Mouse (Mus musculus) liver, embryonic 16.5 days (tissue): ENCODE results near the gene Vps51. TPM values are rescaled to one million over a fixed set of nuclear protein-coding genes. Genes with fewer than 3 reads are reported as not detected.

Experiments
- ATAC-seq: fragments of 200-750 bp; cut with Nextera tagmentation; 2 replicates; pipeline ENCODE4 v1.8.0; 2017; ENCODE audit warnings: low read depth, mild to moderate bottlenecking, moderate number of reproducible peaks, moderate library complexity
- H3K27ac ChIP-seq: fragments of 300-500 bp; sonication (generic); 2 replicates; pipeline ENCODE4 v1.5.1; 2014; ENCODE audit warnings: mild to moderate bottlenecking, low read length
- H3K27me3 ChIP-seq: fragments of 300-500 bp; sonication (generic); 2 replicates; pipeline ENCODE4 v1.6.1; 2014; ENCODE audit warnings: low read depth, low read length, mixed read lengths; ENCODE audit not compliant: control insufficient read depth, insufficient read depth
- H3K36me3 ChIP-seq: fragments of 300-500 bp; sonication (generic); 2 replicates; pipeline ENCODE4 v1.6.1; 2014; ENCODE audit warnings: mild to moderate bottlenecking; ENCODE audit not compliant: control insufficient read depth, insufficient read depth
- H3K4me1 ChIP-seq: fragments of 300-500 bp; sonication (generic); 2 replicates; pipeline ENCODE4 v1.6.1; 2014; ENCODE audit warnings: low read depth, low read length, mixed read lengths; ENCODE audit not compliant: control insufficient read depth
- H3K4me2 ChIP-seq: fragments of 300-500 bp; sonication (generic); 2 replicates; pipeline ENCODE4 v1.6.1; 2014; ENCODE audit warnings: low read depth, low read length, mixed read lengths
- H3K4me3 ChIP-seq: fragments of 300-500 bp; sonication (generic); 2 replicates; pipeline ENCODE4 v1.5.1; 2014; ENCODE audit warnings: low read depth, mild to moderate bottlenecking, low read length
- H3K9ac ChIP-seq: fragments of 300-500 bp; sonication (generic); 2 replicates; pipeline ENCODE4 v1.6.1; 2014; ENCODE audit warnings: low read depth, low read length
- H3K9me3 ChIP-seq: fragments of 300-500 bp; sonication (generic); replicated peaks from 2 replicates; pipeline ENCODE4 v1.6.1; 2016; ENCODE audit warnings: low read length; ENCODE audit not compliant: control insufficient read depth
- WGBS: fragments of 180-500 bp; shearing (Covaris S2); extraction: QIAGEN DNeasy Blood & Tissue Kit; methylation state at CpG from one replicate; pipeline ENCODE4 v1.1.7; 2014; ENCODE audit not compliant: insufficient replicate concordance; 5-methylcytosine and 5-hydroxymethylcytosine counted together
- polyA plus RNA-seq: library from polyadenylated mRNA; unstranded; fragments of >200 nt; fragmentation: Nextera tagmentation; extraction: Ambion mirVana; gene quantifications from 2 replicates; pipeline ENCODE4 v1.2.1, GENCODE M21; 2015

The Vps51 gene
- polyA plus RNA-seq, 1 experiment from 2014 or later: 28.9 TPM

DNA sequence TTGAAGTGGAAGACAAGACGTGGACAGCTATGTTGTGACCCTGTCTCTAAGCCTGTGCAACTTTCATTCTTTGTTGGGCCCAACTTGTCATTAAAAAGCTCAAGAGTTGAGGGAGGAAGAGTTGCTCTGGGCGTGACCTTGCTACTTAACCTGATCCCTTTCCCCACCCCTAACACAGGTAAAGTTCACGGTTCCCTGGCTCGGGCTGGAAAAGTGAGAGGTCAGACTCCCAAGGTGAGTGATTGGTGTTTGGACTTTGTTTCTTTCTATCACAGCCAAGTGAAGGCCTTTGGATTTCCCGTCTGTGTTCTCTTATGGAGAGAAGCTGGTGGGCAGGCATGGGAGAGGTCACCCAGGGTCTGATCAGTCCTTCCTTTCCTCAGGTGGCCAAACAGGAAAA lies 18.1 kb downstream of the Vps51 start:
- H3K27ac ChIP-seq: peak overlapping the region; percentile 83
- WGBS: 58% methylated on average over 5 of the region's 5 CpGs
- H3K9me3 ChIP-seq: no peaks in the 10 kb centered on the region
- H3K9ac ChIP-seq: peak overlapping the region; percentile 91
- no peaks in the 10 kb centered on the region for H3K27me3 ChIP-seq
- H3K4me3 ChIP-seq: peak overlapping the region; percentile 94
- peaks cover 37% of the 10 kb centered on the region for H3K4me1 ChIP-seq
- peaks cover 25% of the 10 kb centered on the region for H3K36me3 ChIP-seq
- peak overlapping the region; percentile 73 for H3K4me2 ChIP-seq
- ATAC-seq: no peak

DNA sequence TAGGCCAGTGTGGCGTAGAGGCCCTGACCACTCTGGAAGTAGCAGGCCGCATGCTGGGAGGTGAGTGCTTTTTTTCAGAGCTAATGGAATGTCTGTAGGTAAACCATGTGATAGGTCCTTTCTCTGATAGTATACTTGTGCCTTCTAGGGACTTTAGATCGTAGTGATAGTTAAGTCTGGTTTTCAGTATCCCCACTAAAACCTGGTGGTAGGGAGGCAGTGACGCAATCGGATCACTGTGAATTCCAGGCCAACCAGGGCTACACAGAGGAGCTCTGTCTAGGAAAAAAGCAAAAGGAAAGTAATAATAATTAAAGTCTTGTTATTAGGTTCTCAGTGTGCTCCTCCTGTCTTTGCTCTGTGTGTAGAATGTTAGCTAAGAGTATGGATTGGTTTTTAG lies 18.5 kb downstream of the Vps51 start:
- H3K36me3 ChIP-seq: peaks cover 29% of the 10 kb centered on the region
- peak overlapping the region; percentile 91 for H3K9ac ChIP-seq
- peak overlapping the region; percentile 73 for H3K4me2 ChIP-seq
- peak overlapping the region; percentile 83 for H3K27ac ChIP-seq
- ATAC-seq: no peak
- no peaks in the 10 kb centered on the region for H3K9me3 ChIP-seq
- H3K27me3 ChIP-seq: no peaks in the 10 kb centered on the region
- peak overlapping the region; percentile 94 for H3K4me3 ChIP-seq
- peaks cover 37% of the 10 kb centered on the region for H3K4me1 ChIP-seq
- WGBS: 22% methylated on average over 5 of the region's 5 CpGs

DNA sequence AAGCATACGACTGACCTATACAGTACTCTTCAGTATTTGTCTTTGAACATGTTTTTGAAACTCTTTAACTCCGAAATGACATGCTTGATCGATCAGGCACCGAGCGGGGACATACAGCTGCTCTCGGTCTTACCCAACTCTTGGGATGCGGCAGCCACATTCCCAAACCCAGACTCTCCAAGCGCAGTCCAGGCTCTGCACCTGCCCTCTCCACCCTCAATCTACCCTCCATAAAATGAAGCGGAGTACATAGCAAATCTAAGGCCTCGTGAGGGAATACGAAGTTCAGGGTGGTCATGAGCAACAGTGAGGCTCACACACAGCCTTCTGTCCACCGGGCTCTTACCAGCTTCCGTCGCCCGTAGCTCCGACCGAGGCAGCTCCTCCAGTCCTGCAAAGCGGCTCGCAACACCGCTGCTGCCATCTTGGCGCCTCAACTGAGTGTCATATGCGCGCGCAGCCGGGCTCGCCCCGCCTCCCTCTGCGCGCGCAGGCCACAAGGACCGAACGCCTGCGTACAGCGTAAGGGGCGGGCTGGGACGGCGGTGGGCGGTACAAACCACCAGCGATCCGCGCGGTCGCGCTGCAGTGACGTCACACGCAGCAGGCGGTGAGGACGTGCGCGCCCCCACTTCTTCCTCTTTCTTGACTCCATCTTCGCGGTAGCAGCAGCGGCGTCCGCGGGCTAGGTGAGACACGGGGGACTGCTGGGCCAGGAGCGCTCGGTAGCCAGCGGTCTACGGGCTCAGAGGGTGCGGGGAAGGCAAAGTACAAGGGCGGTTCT lies 19.5 kb downstream of the Vps51 start, which contains the start of the genes Mrpl49 and Fau:
Mrpl49 (minus strand) TSS at position 473 of the 784 bp plus-strand sequence.
Fau (plus strand) TSS at position 532 of the 784 bp plus-strand sequence.
- peaks cover 39% of the 10 kb centered on the region for H3K36me3 ChIP-seq
- peak within 1 kb of the TSS; percentile 91 for H3K9ac ChIP-seq
- no peaks in the 10 kb centered on the region for H3K27me3 ChIP-seq
- peaks cover 34% of the 10 kb centered on the region for H3K4me1 ChIP-seq
- H3K27ac ChIP-seq: peak within 1 kb of the TSS; percentile 83
- ATAC-seq: peak; percentile 82
- peak within 1 kb of the TSS; percentile 94 for H3K4me3 ChIP-seq
- under 1% methylated on average over 55 of the region's 63 CpGs for WGBS
- no peaks in the 10 kb centered on the region for H3K9me3 ChIP-seq
- peak within 1 kb of the TSS; percentile 96 for H3K4me2 ChIP-seq

DNA sequence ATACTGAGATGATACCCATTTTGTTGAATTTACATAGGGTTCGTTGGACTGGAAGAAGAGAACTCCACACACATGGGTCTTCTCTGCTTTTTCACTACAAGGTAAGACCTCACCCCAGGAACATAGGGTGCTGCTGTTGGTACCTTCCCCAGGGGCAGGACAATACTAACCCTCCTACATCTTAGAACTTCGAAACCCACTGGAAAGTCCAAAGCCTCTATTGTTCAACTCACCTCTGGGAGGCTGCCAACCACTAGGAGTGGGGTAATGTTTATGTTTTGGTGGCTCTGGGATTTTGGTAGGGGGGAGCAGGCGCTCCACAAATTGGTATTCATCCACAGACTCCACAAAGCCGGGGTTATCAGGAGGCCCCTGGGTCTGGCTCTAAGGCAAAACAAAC lies 20.3 kb downstream of the Vps51 start:
- Histone ChIP-seq H3K4me3 (peak overlapping the region; percentile 94), H3K9me3 (no peaks in the 10 kb centered on the region), H3K27ac (peak overlapping the region; percentile 80; the same call in 1 of the 2 replicates), H3K4me1 (peaks cover 26% of the 10 kb centered on the region), H3K36me3 (peaks cover 47% of the 10 kb centered on the region), H3K9ac (peak overlapping the region; percentile 88), H3K4me2 (peak overlapping the region; percentile 96), H3K27me3 (no peaks in the 10 kb centered on the region)
- 39% methylated on average over 4 of the region's 4 CpGs for WGBS
- no peak for ATAC-seq

DNA sequence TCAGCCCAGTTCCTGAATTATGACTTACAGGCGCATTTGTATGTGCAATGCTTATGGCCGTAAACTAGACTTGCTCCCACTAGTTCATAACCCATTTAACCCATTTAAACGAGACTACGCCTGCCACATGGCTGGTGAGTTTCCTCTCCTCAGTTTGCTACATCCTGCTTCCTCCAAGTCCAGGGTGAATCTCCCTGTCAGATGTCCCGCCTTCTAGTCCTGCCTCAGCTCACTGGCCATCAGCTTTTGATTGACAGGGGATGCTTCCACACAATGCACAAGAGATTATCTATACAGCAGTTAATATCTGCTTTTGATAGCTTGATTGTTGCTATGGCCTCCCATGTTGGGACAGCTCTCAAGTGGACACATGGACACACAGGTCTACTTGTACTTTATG lies 22.7 kb downstream of the Vps51 start:
- Histone ChIP-seq H3K4me1 (peaks cover 20% of the 10 kb centered on the region), H3K4me2 (no peak overlapping the region), H3K4me3 (no peak overlapping the region), H3K9ac (no peak overlapping the region), H3K27ac (no peak overlapping the region), H3K36me3 (peaks cover 66% of the 10 kb centered on the region), H3K9me3 (no peaks in the 10 kb centered on the region), H3K27me3 (no peaks in the 10 kb centered on the region)
- WGBS: 76% methylated on average over 5 of the region's 5 CpGs
- no peak for ATAC-seq

DNA sequence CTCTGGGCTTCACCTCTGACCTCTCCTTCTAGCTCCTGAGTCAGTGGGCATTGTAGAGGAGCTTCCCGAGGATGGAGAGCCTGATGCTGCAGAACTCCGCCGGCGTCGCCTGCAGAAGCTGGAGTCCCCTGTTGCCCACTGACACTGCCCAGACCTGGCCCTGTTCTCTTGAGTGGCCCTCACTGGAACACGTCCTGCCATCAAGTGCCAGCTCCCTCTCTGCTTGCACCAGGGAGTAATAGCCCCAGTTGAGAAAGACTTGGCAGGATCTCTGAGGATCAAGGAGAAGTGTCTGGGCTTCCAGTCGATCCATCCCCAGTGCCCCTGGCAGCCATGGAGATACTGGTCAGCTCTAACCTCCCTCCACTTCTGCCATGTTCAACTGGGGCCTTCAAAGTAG lies 24.5 kb downstream of the Vps51 start:
- H3K36me3 ChIP-seq: peaks cover 69% of the 10 kb centered on the region
- H3K27ac ChIP-seq: no peak overlapping the region
- H3K9ac ChIP-seq: no peak overlapping the region
- ATAC-seq: no peak
- H3K4me3 ChIP-seq: no peak overlapping the region
- no peaks in the 10 kb centered on the region for H3K27me3 ChIP-seq
- H3K4me1 ChIP-seq: peaks cover 31% of the 10 kb centered on the region
- H3K4me2 ChIP-seq: no peak overlapping the region
- H3K9me3 ChIP-seq: no peaks in the 10 kb centered on the region
- WGBS: 83% methylated on average over 7 of the region's 7 CpGs

DNA sequence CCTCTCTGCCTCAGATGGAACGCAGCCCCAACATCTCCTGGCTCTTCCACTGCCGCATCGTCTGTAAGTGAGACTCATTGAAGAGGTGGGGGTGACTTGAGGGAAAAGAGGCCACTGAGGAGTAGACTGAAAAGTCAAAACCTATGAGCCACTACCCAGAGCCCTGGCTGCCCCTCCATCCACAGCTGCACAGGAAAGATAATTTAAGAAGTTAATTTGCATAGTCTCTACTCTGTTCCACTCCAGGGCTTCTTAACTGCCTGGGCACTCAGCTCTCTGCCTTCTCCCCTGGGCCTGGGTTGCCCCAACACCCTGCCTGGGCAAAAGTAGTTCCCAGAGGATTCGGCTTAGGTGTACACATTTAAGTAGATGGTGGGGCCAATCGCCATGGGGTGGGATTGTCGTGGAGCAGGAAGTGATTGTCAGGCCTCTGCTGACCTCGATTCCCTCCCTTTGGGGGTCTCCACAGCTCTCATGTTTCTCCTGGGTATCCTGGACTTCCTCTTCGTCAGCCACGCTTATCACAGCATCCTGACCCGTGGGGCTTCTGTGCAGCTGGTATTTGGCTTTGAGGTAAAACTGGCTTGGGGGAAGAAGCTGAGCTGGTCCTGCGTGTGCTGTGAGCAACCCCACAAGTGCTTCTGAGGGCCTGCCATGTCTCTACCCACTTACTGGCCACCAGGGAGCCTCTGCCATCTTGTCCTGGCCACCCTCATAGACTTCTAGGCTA lies 28.2 kb downstream of the Vps51 start:
- H3K4me1 ChIP-seq: peaks cover 35% of the 10 kb centered on the region
- H3K9ac ChIP-seq: peak overlapping the region; percentile 1
- H3K4me3 ChIP-seq: peak overlapping the region; percentile 3; the same call in 1 of the 2 replicates
- 59% methylated on average over 11 of the region's 11 CpGs for WGBS
- H3K27ac ChIP-seq: peak overlapping the region; percentile 9; the same call in 1 of the 2 replicates
- H3K4me2 ChIP-seq: peak overlapping the region; percentile 98
- no peaks in the 10 kb centered on the region for H3K27me3 ChIP-seq
- no peaks in the 10 kb centered on the region for H3K9me3 ChIP-seq
- no peak for ATAC-seq
- H3K36me3 ChIP-seq: peaks cover 54% of the 10 kb centered on the region

DNA sequence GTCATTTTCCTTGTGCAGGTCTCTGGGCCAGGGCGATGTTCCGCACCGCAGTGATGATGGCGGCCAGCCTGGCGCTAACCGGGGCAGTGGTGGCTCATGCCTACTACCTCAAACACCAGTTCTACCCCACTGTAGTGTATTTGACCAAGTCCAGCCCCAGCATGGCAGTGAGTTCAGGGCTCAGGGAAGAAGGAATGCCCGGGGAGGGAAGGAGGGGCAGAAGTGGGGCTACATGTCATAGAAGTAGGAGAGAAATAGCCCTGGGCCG lies 29.2 kb downstream of the Vps51 start:
- ATAC-seq: no peak
- Histone ChIP-seq H3K36me3 (peaks cover 44% of the 10 kb centered on the region), H3K4me2 (peak overlapping the region; percentile 98), H3K27ac (no peak overlapping the region; the same call in 1 of the 2 replicates), H3K9ac (peak overlapping the region; percentile 86), H3K9me3 (no peaks in the 10 kb centered on the region), H3K4me3 (peak overlapping the region; percentile 84), H3K4me1 (peaks cover 33% of the 10 kb centered on the region), H3K27me3 (no peaks in the 10 kb centered on the region)
- WGBS: 78% methylated on average over 8 of the region's 8 CpGs
